Mouse (Mus musculus): ENCODE measurements at regions not wholly inside any gene's neighbourhood (a gene's known extent, or its start where the extent isn't known, plus 50 kb on each side); places are given as distances from the start of the nearest gene placed in this dataset.

DNA sequence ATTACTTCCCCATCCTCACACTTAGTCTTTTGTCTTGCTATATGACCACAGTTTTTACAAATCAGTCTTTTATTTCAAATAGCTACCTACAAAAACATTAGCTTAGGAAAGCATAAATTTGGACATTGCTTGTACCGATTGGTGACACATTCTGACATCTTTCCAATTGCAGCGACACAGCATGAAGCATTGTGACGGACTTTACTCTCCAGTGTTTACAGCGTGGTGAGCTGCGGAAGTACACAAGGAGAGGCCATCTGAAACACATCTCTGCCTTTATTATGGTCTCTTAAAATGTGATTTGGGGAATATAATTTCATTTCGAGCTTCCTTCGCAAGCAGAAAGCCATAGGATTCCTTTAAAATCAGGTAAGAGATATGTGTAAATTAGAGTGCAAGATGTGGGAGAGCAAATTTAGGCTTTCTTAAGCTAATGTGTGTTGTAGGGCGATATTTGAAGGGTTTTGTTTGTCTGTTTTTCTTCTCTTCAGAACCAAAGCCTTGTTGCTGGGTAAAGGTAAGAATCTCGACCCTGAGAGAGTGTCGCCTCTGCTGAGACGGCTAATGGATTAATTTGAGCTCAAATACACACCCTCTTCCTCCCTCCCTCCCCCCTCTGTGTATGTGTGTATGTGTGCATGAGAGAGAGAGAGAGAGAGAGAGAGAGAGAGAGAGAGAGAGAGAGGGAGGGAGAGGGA lies 126.3 kb upstream of the Med14 start (continued):
- no peak for TF ChIP-seq POLR2AphosphoS2 (IDR thresholded peaks at IDR 0.05; ENCODE audit: low read length)
- no peak for TF ChIP-seq RCOR1 (IDR thresholded peaks at IDR 0.05; ENCODE audit: low read depth, low read length)

DNA sequence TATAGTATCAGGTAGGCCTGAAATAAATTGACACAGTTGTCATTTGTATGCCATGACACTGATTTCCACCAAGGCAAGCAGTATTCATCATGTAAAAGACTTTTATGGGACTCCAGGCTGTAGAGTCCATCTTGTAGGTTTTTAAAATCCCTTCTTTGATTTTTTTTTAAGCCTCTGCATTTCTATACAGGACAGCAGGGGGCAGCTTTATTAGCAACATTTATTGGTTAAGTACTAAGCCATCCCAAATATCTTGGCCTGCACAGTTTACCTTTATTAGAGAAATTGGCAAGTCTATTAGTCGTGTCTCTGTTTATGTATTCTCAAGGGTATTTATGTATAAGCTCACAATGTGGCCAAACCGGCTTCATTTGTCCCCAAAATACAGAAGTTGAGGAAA lies 125.6 kb upstream of the Med14 start:
- no peak overlapping the region for H3K27ac ChIP-seq (ENCODE audit: control insufficient read depth, low read depth, low read length)
- peak; percentile 63 for TF ChIP-seq SMC3 (IDR thresholded peaks at IDR 0.05; ENCODE audit: low read depth, low read length)
- no peak for TF ChIP-seq SIN3A (IDR thresholded peaks at IDR 0.05; ENCODE audit: low read length)
- TF ChIP-seq CTCF (IDR thresholded peaks at IDR 0.05 in 2 of 3, conservative IDR thresholded peaks at IDR 0.05 in 1 of 3; ENCODE audit: control insufficient read depth in 1 of 3, insufficient read depth in 1 of 3, low read depth in 2 of 3, low read length in 3 of 3, poor library complexity in 1 of 3, severe bottlenecking in 1 of 3) = peak in 1 of 3 experiments; percentile 46; a peak in 2 of 6 replicates
- TF ChIP-seq USF2 (IDR thresholded peaks at IDR 0.05; ENCODE audit: borderline replicate concordance in 1 of 2, insufficient read depth in 1 of 2, low read depth in 1 of 2, low read length in 2 of 2) = no peak
- no peak for TF ChIP-seq ZKSCAN1 (IDR thresholded peaks at IDR 0.05; ENCODE audit: low read depth, low read length)
- peak; percentile 34 for TF ChIP-seq ZNF384 (IDR thresholded peaks at IDR 0.05; ENCODE audit: low read depth, low read length)
- peak; percentile 27 for TF ChIP-seq RAD21 (IDR thresholded peaks at IDR 0.05; ENCODE audit: low read depth, low read length)
- peak; percentile 24 for DNase-seq (ENCODE audit: low read depth, low spot score)
- H3K4me1 ChIP-seq (ENCODE audit: control insufficient read depth in 1 of 2, insufficient read depth in 2 of 2, low read length in 2 of 2) = no peaks in the 10 kb centered on the region
- H3K9me3 ChIP-seq (replicated peaks; ENCODE audit: insufficient read depth, low read length) = no peaks in the 10 kb centered on the region
- no peaks in the 10 kb centered on the region; a peak in 1 of 4 replicates for H3K27me3 ChIP-seq (ENCODE audit: control insufficient read depth in 1 of 2, insufficient read depth in 2 of 2, low read length in 2 of 2)
- H3K4me3 ChIP-seq (ENCODE audit: control insufficient read depth in 1 of 2, insufficient read depth in 1 of 2, low read depth in 2 of 2, low read length in 2 of 2) = no peak overlapping the region
- no peak overlapping the region for H3K9ac ChIP-seq (ENCODE audit: control insufficient read depth, low read depth, low read length, poor library complexity, severe bottlenecking)
- no peaks in the 10 kb centered on the region for H3K79me2 ChIP-seq (ENCODE audit: control insufficient read depth, insufficient read depth, low read length, poor library complexity)
- H3K36me3 ChIP-seq (ENCODE audit: control insufficient read depth in 1 of 2, insufficient read depth in 2 of 2, low read length in 2 of 2) = no peaks in the 10 kb centered on the region

DNA sequence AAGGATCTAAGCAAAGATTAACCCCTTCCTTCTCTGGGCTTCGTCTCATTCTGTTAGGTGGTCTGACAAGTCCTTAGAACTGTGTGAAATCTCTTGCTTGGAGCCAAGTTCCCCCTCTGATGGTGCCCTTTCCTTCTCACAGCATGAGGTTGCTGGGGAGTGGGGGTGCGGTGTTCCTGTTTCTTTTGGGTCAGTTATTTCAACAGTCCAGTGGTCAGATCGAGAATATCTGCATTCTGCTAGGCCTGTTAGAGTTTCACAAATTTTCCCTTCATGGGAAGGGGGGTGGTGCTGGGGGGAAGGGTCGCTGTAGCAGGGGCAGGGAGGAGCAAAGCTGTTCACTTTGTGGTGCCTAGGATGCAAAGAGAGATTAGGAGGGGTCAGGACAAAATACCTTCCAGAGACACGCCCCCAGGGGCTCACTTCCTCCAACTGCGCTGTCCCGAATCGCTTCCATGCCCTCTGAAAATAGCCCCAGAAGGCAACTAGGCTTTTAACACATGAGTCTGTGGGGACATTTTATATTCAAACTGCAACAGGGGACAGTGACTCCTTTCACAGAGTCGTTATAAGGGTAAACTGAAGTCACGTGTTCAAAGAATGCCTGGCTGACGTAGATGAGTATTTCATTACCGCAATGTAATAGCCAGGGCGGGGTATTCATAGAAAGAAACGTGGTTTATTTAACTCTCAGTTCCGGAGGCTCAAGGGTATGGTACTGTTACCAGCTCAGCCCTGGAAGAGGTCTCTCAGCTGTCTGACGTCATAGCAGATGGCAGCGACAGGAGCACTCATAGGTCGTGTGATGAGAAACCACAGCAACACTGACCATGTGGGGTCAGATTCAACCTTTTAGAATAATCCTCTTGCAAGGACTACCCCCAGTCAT lies 124.5 kb upstream of the Med14 start:
- no peaks in the 10 kb centered on the region for H3K9me3 ChIP-seq (replicated peaks; ENCODE audit: insufficient read depth, low read length)
- DNase-seq (ENCODE audit: low read depth, low spot score) = no peak
- TF ChIP-seq ZMIZ1 (IDR thresholded peaks at IDR 0.05; ENCODE audit: low read depth, low read length) = no peak
- no peak for TF ChIP-seq MYC (IDR thresholded peaks at IDR 0.05; ENCODE audit: low read depth, low read length)
- no peak for TF ChIP-seq SIN3A (IDR thresholded peaks at IDR 0.05; ENCODE audit: low read length)
- no peak overlapping the region for H3K4me3 ChIP-seq (ENCODE audit: control insufficient read depth in 1 of 2, insufficient read depth in 1 of 2, low read depth in 2 of 2, low read length in 2 of 2)
- H3K4me1 ChIP-seq (ENCODE audit: control insufficient read depth in 1 of 2, insufficient read depth in 2 of 2, low read length in 2 of 2) = no peaks in the 10 kb centered on the region
- H3K27me3 ChIP-seq (ENCODE audit: control insufficient read depth in 1 of 2, insufficient read depth in 2 of 2, low read length in 2 of 2) = no peaks in the 10 kb centered on the region; a peak in 1 of 4 replicates
- no peaks in the 10 kb centered on the region for H3K79me2 ChIP-seq (ENCODE audit: control insufficient read depth, insufficient read depth, low read length, poor library complexity)
- no peaks in the 10 kb centered on the region for H3K36me3 ChIP-seq (ENCODE audit: control insufficient read depth in 1 of 2, insufficient read depth in 2 of 2, low read length in 2 of 2)
- H3K27ac ChIP-seq (ENCODE audit: control insufficient read depth, low read depth, low read length) = no peak overlapping the region
- H3K9ac ChIP-seq (ENCODE audit: control insufficient read depth, low read depth, low read length, poor library complexity, severe bottlenecking) = no peak overlapping the region

Data from MEL (cell line).